Mouse (Mus musculus) testis, adult 2 months (tissue): ENCODE measurements around the gene Vps35l. TPM values are rescaled to one million over a fixed set of nuclear protein-coding genes. Genes with fewer than 3 reads are reported as not detected.

Experiments used
- H3K27ac ChIP-seq: fragments of 200-500 bp; 2 replicates; pipeline ENCODE4 v1.5.1; 2012; ENCODE audit warnings: low read depth, low read length; ENCODE audit not compliant: control insufficient read depth, insufficient read depth
- H3K27me3 ChIP-seq: fragments of 200-500 bp; 2 replicates; pipeline ENCODE4 v1.6.1; 2012; ENCODE audit warnings: mild to moderate bottlenecking, low read length, moderate library complexity; ENCODE audit not compliant: control insufficient read depth, insufficient read depth
- H3K36me3 ChIP-seq: fragments of 200-500 bp; 2 replicates; pipeline ENCODE4 v1.6.1; 2012; ENCODE audit warnings: mild to moderate bottlenecking, low read length; ENCODE audit not compliant: control insufficient read depth, insufficient read depth
- H3K4me1 ChIP-seq: fragments of 200-500 bp; 2 replicates; pipeline ENCODE4 v1.6.1; 2012; ENCODE audit warnings: low read length; ENCODE audit not compliant: control insufficient read depth, insufficient read depth
- H3K4me3 ChIP-seq: fragments of 200-500 bp; 2 replicates; pipeline ENCODE4 v1.5.1; 2012; ENCODE audit warnings: low read depth, mild to moderate bottlenecking, low read length, moderate library complexity, mixed read lengths; ENCODE audit not compliant: control insufficient read depth
- CTCF ChIP-seq: fragments of 200-500 bp; IDR thresholded peaks from 2 replicates; pipeline ENCODE4 v1.5.1; 2012; ENCODE audit warnings: low read depth, mild to moderate bottlenecking, inconsistent platforms, low read length, moderate library complexity; ENCODE audit not compliant: control insufficient read depth, insufficient read depth, insufficient replicate concordance
- POLR2A ChIP-seq: fragments of 200-500 bp; IDR thresholded peaks from 2 replicates; pipeline ENCODE4 v1.6.1; 2012; ENCODE audit warnings: low read depth, mild to moderate bottlenecking, inconsistent platforms, low read length, moderate library complexity; ENCODE audit not compliant: control insufficient read depth
- polyA plus RNA-seq: library from polyadenylated mRNA; depleted of rRNA; stranded (reverse); fragments of >200 nt; gene quantifications from 2 replicates; pipeline ENCODE4 v1.2.3, GENCODE M21; 2012; rRNA removed

Vps35l gene
- 27.0 and 29.5 TPM in 2 replicates for polyA plus RNA-seq

GRCm38 (mm10) chr7:118739975-118740531 lies at the start of gene Vps35l:
TSS of gene Vps35l (plus strand) at chr7:118740226.
- Histone ChIP-seq H3K27ac (peak within 1 kb of the TSS; percentile 71), H3K4me1 (peaks cover 12% of the 10 kb centered on the region), H3K27me3 (no peaks in the 10 kb centered on the region), H3K36me3 (peaks cover 2% of the 10 kb centered on the region), H3K4me3 (peak within 1 kb of the TSS; percentile 84)
- TF ChIP-seq CTCF = peak; percentile 83; the same call in 1 of the 2 replicates
- no peak for TF ChIP-seq POLR2A

- H3K27me3 ChIP-seq = no peaks in the 10 kb centered on the region
- no peak overlapping the region for H3K4me3 ChIP-seq
- H3K27ac ChIP-seq = no peak overlapping the region
- peaks cover 12% of the 10 kb centered on the region for H3K36me3 ChIP-seq
- no peaks in the 10 kb centered on the region for H3K4me1 ChIP-seq
- TF ChIP-seq POLR2A (no peak), CTCF (no peak)
These were observed 48.7 kb upstream of the Vps35l start for GRCm38 (mm10) chr7:118691287-118691686.

- Histone ChIP-seq H3K27me3 (no peaks in the 10 kb centered on the region), H3K36me3 (peaks cover 9% of the 10 kb centered on the region), H3K27ac (no peak overlapping the region), H3K4me1 (no peaks in the 10 kb centered on the region), H3K4me3 (no peak overlapping the region)
- no peak for TF ChIP-seq POLR2A
- TF ChIP-seq CTCF = no peak
These were observed 43.9 kb upstream of the Vps35l start for GRCm38 (mm10) chr7:118696146-118696545.

GRCm38 (mm10) chr7:118697168-118697567 lies 42.9 kb upstream of the Vps35l start:
- Histone ChIP-seq H3K27me3 (no peaks in the 10 kb centered on the region), H3K4me3 (no peak overlapping the region), H3K4me1 (no peaks in the 10 kb centered on the region; the same call in 1 of the 2 replicates), H3K27ac (no peak overlapping the region), H3K36me3 (peaks cover 5% of the 10 kb centered on the region)
- TF ChIP-seq POLR2A (no peak), CTCF (no peak)

- H3K36me3 ChIP-seq = peaks cover 5% of the 10 kb centered on the region
These were observed 41.1 kb upstream of the Vps35l start for GRCm38 (mm10) chr7:118698882-118699281.

GRCm38 (mm10) chr7:118703144-118703561 lies 36.9 kb upstream of the Vps35l start:
- peak overlapping the region; percentile 3; the same call in 1 of the 2 replicates for H3K4me3 ChIP-seq
- peaks cover 5% of the 10 kb centered on the region for H3K4me1 ChIP-seq
- no peak overlapping the region for H3K27ac ChIP-seq
- H3K36me3 ChIP-seq = no peaks in the 10 kb centered on the region; the same call in 1 of the 2 replicates
- no peaks in the 10 kb centered on the region for H3K27me3 ChIP-seq
- TF ChIP-seq CTCF (no peak), POLR2A (no peak)

More at GRCm38 (mm10) chr7:118698882-118699281, 41.1 kb upstream of the Vps35l start:
- H3K4me3 ChIP-seq = no peak overlapping the region
- TF ChIP-seq POLR2A (no peak), CTCF (no peak)
- H3K27me3 ChIP-seq = no peaks in the 10 kb centered on the region
- H3K27ac ChIP-seq = no peak overlapping the region
- H3K4me1 ChIP-seq = peaks cover 2% of the 10 kb centered on the region

- H3K4me1 ChIP-seq = peaks cover 5% of the 10 kb centered on the region
- no peaks in the 10 kb centered on the region for H3K27me3 ChIP-seq
- TF ChIP-seq CTCF (no peak), POLR2A (no peak)
- H3K4me3 ChIP-seq = peak overlapping the region; percentile 91
- H3K27ac ChIP-seq = no peak overlapping the region
- H3K36me3 ChIP-seq = no peaks in the 10 kb centered on the region; the same call in 1 of the 2 replicates
These were observed 35.8 kb upstream of the Vps35l start for GRCm38 (mm10) chr7:118704001-118704850.
